Mouse (Mus musculus) lung, postnatal 25 days (tissue): ENCODE data around the gene Nek5.

Experiments
- DNase-seq: peaks from one replicate; pipeline ENCODE4 v3.0.0; 2022; ENCODE audit warnings: low spot score

The Nek5 gene

DNA sequence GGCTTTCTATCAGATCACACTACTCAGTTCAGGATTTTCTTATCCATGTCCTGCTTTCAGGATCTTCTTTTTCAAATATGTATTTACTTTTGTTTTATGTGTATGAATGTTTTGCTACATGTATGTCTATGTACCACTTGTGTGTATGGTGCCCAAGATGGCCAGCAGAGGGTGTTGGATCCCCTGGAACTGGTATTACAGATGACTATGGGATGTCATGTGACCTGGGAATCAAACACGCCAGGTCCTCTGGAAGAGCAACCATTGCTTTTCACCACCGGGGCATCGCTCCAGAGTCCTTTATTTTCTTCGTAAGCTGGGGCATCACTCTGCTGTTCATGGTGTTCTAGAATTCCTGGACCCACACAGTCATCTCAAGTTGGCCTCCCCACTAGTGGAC is 35.6 kb downstream of the Nek5 start:
- DNase-seq, result no peak

DNA sequence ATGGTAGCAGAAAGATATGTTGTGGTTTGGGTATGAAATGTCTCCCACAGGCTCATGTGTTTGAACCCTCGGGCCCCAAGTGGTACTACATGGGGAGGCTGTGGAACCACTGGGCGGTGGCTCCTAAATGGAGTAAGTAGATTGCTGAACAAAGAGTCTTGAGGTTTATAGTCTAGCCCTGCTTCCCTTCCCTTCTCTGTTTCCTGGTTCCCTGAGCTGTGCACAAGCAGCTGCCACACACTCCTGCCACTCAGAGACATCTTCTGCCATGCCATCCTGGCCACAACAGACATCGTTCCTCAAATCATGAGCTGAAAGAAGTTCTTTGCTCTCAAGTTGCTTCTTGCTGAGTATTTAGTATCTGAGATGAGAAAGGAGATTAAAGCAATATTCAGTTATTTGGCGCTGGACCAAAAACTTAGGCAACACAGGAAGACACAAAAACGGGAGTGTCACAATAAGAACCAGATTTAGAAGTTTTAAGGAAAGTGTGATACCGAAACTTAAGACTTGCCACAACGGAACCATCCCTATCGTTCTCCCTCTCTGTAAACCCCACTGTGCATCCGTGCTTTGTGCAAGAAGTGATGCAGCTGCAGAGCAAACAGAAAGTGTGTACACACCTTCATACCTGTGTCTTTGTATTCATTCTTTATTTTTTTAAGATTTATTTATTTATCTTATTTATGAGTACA is 45.4 kb downstream of the Nek5 start:
- DNase-seq, result no peak

DNA sequence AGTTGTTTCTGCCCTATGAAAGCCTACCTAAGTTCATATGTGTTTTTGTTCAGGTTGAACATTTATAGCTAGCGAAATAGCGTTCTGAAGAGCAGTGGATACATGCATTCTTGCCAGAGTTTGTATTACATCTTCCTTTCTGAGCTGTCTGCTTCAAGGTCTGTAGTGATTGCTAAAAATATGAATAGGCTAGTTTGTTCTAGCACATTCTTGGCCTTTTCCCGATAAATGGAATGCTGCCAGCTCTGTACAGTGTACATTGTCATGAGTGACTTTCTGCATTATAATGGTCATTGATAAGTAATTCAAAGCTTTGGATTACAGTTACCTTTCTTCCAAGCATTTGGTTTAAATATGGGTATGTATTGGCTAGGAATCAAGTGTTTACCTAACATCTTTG is 63.7 kb downstream of the Nek5 start:
- no peak for DNase-seq

DNA sequence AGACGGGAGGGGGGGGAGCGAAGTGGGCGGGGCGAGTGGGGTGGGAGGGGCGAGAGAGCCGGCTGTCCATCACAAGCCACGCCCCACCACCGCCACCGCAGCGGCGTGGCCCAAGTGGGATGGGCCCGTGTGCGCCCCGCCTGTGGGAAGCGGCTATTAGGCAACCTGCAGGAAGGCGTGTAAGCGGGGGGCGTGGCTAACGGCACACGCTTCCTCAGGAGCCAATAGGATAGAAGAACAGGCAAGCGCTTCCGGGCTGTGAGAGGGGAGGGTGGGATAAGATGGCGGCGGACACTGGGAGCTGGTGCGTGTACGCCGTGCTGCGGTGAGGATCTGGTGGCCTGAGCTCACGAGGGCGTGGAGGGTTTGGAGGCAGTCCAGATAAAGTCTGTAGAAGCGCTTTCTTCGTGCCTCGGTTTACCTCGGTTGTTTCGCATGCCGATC is 64.4 kb downstream of the Nek5 start, which contains the start of gene Alg11:
TSS of gene Alg11 (plus strand) at position 276 of the 444 bp plus-strand sequence.
- DNase-seq, result peak; percentile 97

DNA sequence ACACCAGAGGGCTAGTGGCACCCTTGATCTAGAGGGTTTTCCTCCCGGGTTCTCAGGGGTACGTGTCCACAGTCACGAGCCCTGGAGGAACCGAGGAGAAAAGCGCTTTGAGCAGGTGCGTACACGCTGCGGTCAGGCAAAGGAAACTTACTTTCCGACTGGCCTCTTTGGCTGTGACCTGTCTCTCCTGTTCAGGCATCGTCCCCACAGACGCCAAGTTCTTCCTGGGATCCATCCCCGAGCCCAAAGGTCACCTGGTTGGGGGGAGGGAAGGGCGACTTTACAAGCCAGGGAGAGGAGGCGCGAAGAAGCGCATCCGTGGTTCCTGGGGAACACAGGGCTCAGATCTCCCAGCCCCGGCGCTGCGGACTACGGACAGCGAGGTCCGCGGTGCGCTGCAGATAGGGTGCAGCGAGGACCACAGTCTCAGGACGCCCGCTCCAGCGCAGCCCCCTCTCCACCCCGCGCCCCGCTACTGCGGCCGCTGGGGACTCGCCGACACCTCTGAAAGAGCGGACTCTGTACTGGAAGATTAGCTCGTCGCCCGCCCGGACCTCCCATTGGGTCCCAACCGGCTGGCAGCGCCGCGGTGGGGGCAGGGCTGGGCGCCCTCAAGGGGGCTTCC is 64.9 kb downstream of the Nek5 start, which contains the start of gene Atp7b:
TSS of gene Atp7b (minus strand) at position 485 of the 625 bp plus-strand sequence.
- no peak for DNase-seq

DNA sequence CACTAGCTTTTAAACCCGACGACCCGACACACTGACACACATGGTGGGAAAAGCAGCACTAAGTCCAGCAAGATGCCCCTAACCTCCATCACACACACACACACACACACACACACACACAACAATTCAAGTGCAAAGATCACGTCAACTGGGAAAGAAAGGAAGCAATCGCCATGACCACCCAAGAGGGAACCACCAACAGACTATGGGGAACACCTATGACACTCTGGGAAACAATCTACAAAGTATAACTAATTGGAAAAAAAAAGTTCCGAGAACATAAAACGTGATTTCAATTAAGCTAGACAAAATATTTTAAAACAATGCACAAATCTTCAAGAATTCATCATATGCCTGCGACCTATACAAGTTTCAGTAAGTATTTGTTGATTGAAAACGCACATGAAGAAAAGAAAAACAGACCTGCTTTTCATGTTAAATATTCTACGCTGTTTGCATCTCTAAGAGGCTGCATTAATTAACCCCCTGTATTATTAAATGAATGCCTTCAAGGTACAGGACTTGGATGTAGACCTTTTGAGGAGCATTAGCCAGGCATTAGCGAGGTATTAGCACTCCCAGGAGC is 65.6 kb downstream of the Nek5 start:
- DNase-seq, result no peak

DNA sequence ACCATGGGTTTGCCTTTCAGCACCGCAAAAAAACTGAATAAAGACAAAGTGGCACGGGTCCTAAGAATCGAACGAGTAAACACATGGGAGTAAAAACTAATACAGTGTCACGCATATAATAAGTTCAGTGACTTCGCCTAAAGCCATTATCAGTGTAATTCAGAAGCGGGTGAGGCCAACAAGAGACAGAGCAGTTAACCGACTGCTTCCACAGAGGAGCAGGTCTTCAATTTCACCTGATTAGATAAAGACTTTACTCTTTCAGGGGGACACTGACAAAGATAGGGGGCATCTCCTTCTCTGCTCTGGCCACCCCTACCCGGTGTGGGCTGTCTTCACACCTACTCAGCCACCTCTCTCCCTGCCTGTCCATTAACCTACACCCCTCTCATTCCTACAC is 66.5 kb downstream of the Nek5 start:
- no peak for DNase-seq

DNA sequence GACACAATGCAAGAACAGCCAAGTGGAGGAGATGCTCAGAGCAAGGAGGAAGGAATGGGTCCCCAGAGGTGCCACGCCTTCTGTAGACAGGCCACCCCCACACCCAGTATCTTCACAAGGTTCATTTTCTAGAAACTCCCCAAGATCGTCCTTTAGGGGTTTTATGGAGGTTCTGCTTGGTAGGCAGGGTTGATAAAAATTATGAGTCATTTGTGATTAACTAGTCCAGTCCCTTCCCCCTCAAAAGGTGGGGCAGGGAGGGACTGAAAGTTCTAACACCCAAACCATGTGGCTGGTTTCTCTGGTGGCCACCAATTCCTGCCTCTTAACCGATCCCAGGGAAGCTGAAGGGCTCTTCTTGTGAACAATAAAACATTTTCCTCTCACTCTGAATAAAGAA is 68.0 kb downstream of the Nek5 start:
- no peak for DNase-seq

DNA sequence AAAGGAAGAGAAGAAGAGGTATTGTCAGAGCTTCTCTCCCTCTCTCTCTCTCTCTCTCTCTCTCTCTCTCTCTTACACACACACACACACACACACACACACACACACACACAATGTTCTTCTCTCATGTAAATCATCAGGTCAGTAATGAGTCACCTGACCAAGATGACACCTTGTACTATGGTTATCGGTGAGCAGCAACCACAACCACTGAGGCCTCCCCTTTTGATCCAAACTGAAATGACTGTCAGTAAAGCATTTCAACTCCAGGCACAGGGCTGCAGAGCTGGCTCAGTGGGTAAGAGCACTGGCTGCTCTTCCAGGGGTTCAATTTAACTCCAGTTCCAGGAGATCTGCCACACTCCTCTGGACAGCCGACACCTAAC is 69.4 kb downstream of the Nek5 start:
- DNase-seq, result no peak

DNA sequence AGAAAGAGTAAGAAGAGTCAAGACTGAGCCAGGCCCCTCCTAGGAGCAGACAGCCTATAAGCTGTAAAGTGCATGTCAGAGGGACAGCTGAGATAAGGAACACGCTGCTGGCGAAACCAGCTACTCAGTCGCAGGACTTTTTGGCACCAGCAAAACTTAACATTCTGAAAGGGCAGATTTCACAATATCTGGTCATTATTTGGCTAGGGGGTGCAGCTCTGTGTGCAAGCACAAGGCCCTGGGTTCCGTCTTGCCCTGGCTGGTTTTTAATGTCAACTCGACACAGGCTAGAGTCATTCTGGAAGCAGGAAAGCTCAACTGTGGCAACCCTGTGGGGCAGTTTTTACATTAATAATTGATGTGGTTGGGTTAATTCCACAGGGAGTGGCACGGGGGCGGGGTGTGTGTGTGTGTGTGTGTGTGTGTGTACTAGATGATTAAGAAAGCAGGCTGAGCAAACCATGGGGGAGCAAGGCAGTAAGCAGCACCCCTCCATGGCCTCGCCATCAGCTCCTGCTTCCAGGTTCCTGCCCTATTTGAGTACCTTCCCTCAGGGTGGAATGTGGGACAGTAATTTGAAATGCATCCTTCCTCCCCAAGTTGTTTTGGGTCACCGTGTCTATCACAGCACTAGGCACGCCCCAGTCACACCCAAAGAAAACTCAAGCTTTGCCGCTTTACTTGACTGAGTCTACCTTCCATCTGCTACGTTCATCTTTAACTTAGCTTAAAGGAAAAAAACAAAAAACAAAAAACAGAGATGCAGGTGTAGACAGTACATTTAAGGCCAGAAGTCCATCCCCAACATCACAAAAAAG is 70.0 kb downstream of the Nek5 start:
- peak; percentile 39 for DNase-seq

DNA sequence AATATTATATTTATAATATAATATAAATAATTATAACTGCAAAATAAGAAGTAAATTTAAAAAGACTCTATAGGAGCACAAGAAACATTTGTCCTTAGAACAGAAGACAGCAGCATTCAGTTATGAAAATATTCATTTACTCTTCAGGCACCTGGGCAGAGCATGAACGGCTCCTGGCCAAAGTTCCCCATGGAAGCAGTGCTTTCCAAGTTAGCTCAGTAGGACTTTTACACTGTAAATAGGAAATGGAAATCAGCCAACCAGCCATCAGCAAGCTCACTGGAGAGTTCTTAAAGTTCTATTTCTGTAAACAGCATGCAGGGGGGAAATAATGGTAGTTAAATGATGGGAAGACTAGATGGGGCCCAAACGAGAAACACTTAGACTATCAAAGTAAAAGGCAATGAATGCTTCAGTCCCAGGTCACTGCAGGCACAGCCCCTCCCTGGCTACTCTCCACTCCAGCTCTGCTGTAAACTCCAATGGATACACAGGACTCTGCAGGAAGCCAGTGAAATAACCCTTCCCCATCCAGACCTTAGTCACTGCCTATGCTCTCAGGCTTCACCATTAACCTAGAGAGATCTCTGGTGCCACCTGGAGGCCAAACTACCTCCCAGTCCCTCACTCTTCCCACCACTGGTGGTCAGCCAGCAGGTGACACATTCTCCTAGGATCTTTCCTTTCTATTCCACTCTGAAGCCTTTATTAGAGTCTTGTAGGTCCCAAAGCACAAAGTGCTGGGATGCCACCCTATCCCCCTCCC is 77.0 kb downstream of the Nek5 start:
- peak; percentile 75 for DNase-seq

DNA sequence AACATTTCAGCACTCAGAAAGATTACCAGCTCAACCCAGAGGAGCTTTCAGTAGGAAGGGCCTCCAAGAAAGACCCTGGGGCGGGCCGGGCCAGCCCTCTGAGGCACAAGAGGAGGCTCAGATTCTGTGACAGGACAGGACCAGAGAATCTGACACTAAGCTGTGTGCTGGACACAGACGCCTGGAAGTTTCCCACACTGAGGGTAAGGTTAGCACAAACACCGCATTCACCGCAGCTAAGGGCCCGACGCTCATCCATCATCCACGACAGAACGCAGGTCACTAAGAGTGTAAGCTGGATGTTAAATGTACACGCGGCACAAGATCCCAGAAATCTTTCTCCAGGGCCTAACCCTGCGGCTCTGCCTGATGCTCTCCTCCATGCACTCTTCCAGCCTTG is 81.1 kb downstream of the Nek5 start:
- no peak for DNase-seq

DNA sequence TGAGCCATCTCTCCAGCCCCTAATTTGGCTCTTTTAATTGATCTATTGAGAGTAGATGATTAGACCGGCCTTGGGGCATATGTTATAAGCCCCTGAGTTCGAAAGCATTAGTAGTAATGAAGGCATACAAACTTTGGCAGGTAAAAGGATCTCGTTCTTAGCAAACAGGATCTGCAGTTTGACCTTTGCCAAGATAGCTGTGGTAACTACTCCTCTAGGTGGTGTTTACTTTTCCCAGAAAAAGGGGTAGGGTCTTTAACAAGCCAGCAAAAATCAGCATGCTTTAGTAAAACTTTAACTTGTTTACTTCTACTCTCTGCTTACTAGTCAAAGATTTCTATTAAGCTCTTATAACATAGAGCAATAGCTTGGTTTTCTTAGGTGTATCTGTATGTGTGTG is 82.3 kb downstream of the Nek5 start:
- DNase-seq, result no peak

DNA sequence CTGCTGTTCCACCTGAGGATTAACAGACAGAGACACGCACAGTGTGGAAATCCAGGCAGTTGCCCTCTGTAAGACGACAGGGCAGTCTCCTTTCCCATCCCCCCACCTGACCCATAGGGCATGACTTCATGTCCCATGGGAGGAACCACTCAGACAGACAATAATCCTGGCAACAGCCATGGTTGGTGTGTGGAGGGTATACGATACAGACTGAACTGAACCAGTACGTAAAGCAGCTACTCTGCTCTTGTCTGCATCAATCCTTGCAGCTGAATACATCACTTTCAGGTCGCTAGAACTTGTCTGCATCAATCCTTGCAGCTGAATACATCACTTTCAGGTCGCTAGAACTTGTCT is 84.7 kb downstream of the Nek5 start:
- DNase-seq, result no peak

DNA sequence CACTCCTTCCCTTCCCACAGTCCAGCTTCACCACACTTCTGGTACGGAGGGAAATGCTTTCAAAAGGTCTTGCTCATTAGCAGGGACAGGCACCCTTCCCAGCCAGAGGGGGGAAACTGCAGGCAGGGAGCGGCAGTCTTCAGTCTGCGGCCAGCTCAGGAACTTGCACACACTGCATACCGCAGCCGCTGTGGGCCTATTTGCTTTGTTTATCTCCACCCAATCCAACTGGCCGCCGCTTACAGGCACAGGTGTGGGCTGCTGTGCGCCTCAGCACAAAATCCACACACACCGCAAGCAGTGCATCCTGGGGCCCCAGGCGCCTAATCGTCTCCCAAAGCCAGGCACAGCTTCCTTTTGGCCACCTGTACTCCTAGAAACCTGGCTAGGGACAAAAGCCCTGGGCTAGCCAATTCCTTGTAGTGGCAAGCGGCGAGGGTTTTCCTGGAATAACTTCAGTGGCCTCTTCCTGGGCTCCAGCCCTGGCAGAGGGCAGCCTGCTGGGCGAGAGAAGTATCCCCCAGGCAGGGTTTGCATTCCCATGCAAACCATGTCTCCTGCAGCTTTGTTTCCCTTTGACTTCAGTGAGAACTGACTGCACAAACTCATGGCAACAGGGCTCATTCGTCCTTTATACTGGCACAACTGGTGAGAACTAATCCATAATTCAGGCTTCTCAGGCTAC is 85.2 kb downstream of the Nek5 start:
- DNase-seq, result peak; percentile 61

DNA sequence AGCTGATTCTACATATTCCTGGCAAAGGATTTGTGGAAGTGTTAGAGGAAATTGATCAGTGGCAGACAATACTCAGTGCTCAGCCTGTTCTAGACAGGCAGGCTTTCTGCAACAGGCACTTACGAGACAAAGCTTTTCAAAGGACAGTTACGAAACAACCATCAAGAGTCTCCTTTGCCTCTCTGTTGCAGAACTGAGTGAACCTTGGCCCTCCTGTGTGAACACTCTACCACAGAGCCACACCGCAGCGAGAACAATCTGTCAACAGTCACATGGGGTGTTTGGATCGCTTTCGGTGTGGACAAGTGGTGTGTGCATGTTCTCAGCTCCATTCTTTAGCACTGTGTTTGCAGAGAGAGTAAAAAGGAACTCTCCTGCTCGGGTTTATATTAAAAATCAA is 87.8 kb downstream of the Nek5 start:
- DNase-seq, result peak; percentile 85

DNA sequence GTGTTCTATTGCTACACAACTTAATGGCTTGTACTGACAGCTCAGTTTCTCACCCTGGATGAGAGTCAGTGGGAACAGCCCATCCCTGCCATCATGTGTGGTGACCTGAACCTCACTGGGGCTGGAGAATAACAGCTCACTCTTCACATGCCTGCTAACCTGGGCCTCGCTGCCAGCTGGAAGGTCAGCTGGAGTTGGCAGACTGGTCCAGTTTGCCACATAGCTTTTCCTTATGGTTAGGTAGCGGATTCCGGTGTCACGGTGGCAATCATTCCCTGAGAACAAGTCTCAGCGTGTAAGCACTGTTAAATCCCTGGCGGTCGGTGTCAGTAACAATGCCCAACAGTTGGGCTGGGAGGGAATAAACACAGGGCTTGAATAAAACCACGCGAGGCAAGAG is 88.7 kb downstream of the Nek5 start:
- no peak for DNase-seq

DNA sequence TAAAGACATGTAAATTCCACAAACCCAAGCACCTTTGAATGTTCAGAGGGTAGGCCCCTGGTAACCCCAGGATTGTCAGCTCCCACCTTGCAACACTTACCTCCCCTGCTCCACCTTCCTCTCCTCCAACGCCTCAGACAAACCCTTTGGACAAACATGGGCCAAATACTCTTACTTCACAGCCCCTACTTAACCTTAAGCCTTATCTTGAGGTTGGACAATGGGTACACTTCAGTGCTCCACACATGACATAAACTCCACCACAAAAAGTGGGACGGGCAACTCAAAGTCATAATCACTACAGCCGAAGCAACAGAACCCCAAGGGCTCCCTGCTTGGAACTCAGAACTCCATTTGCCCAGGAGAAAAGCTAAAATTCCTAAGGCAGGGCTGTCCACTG is 93.9 kb downstream of the Nek5 start:
- peak; percentile 76 for DNase-seq

DNA sequence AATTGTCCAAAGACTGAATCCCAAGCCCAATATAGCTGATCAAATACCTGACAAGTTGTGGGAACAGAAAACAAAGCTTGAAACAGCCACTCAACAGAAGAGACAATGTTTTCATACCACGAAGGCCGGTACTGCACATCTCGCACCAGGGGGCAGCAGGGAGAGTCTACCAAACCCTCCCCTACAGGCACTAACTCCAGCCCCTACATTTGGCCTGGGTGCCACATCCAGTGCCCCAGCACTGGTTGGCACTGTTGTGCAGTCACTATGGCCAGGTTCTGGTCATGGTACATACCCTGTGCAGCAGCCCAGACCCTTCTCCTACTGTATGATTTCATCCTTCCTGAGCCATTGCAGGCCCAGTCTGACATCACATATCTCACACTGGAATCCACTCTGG is 95.9 kb downstream of the Nek5 start:
- no peak for DNase-seq

DNA sequence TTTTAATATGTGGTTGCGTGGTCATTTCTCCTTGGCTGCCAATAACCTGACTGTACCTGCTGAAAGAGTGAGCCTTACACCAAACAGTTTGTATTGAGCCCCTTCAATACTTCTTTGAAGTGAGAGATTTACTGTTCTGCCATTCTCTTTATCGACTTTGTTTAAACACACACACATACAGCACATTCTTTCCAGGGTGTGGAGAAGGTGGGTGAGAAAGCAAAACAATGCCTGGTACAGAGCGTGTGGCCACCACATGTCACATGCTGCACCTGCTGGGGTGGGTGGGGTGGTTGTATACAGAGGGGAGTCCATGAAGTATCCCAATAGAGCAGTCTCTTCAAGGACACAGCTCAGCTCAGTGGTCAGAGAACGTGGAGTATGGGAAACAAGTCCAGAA is 99.6 kb downstream of the Nek5 start:
- DNase-seq, result peak; percentile 51
